Mouse (Mus musculus) brain, embryonic 18.5 days (tissue): Measurements from ENCODE around the gene Cd34.

Source experiments
- DNase-seq: peaks from one replicate; pipeline ENCODE4 v3.0.0-alpha.2; 2012; ENCODE audit warnings: low read depth, low spot score

The Cd34 gene

GRCm38 (mm10) chr1:194938715-194939114, at the start of gene Cd34:
TSS of gene Cd34 (plus strand) at chr1:194938819.
- no peak for DNase-seq

- no peak for DNase-seq
Observed at GRCm38 (mm10) chr1:194894513-194894912, 44.1 kb upstream of the Cd34 start.

GRCm38 (mm10) chr1:194895287-194895686, 43.3 kb upstream of the Cd34 start:
- no peak for DNase-seq

- DNase-seq: no peak
Observed at GRCm38 (mm10) chr1:194901075-194901474, 37.5 kb upstream of the Cd34 start.

- DNase-seq: no peak
Observed at GRCm38 (mm10) chr1:194901826-194902225, 36.8 kb upstream of the Cd34 start.

- no peak for DNase-seq
Observed at GRCm38 (mm10) chr1:194908956-194909355, 29.7 kb upstream of the Cd34 start.

GRCm38 (mm10) chr1:194925753-194926350, 12.8 kb upstream of the Cd34 start:
- DNase-seq: no peak

- no peak for DNase-seq
Observed at GRCm38 (mm10) chr1:194927887-194928286, 10.7 kb upstream of the Cd34 start.

GRCm38 (mm10) chr1:194929275-194929971, 9.2 kb upstream of the Cd34 start:
- DNase-seq: no peak

- DNase-seq: peak; percentile 39
Observed at GRCm38 (mm10) chr1:194929972-194930355, 8.7 kb upstream of the Cd34 start.

- DNase-seq: no peak
Observed at GRCm38 (mm10) chr1:194930706-194931105, 7.9 kb upstream of the Cd34 start.

- no peak for DNase-seq
Observed at GRCm38 (mm10) chr1:194935351-194935750, 3.3 kb upstream of the Cd34 start.

- DNase-seq: no peak
Observed at GRCm38 (mm10) chr1:194941528-194941927, 2.9 kb downstream of the Cd34 start.

GRCm38 (mm10) chr1:194942912-194943311, 4.3 kb downstream of the Cd34 start:
- no peak for DNase-seq

GRCm38 (mm10) chr1:194943485-194943884, 4.9 kb downstream of the Cd34 start:
- DNase-seq: no peak

GRCm38 (mm10) chr1:194945382-194945781, 6.8 kb downstream of the Cd34 start:
- DNase-seq: no peak

- no peak for DNase-seq
Observed at GRCm38 (mm10) chr1:194946467-194946866, 7.8 kb downstream of the Cd34 start.

- no peak for DNase-seq
Observed at GRCm38 (mm10) chr1:194950913-194951312, 12.3 kb downstream of the Cd34 start.

- DNase-seq: no peak
Observed at GRCm38 (mm10) chr1:194952891-194953290, 14.3 kb downstream of the Cd34 start.

GRCm38 (mm10) chr1:194954694-194955093, 16.1 kb downstream of the Cd34 start:
- no peak for DNase-seq

- DNase-seq: no peak
Observed at GRCm38 (mm10) chr1:194955749-194956148, 17.1 kb downstream of the Cd34 start.

GRCm38 (mm10) chr1:194957021-194957420, 18.4 kb downstream of the Cd34 start:
- no peak for DNase-seq

- peak; percentile 45 for DNase-seq
Observed at GRCm38 (mm10) chr1:194962181-194962580, 23.6 kb downstream of the Cd34 start.
